Mouse (Mus musculus) adrenal gland, adult 8-10 months (tissue): Measurements from ENCODE around the gene Ass1. TPM values are rescaled to one million over a fixed set of nuclear protein-coding genes. Genes with fewer than 3 reads are reported as not detected.
"Not testable (repeated sequence)": the region's sequence is repeated elsewhere in the genome, so short reads cannot be mapped to it uniquely, and the experiment has no call there.

ENCODE experiments used
- DNase-seq: peaks from one replicate; pipeline ENCODE4 v3.0.0; 2022
- total RNA-seq, 4 experiments: library from RNA; stranded (reverse); gene quantifications; 2 replicates each; pipeline ENCODE4 v1.2.4; 2022

The Ass1 gene
- total RNA-seq, 4 experiments from 2014 or later = 23.3 to 46.1 (median 34.9) TPM

GRCm38 (mm10) chr2:31541581-31541980, 71.6 kb downstream of the Ass1 start:
- DNase-seq = no peak

- no peak for DNase-seq
Observed at GRCm38 (mm10) chr2:31547726-31548125, 77.7 kb downstream of the Ass1 start.

- no peak for DNase-seq
Observed at GRCm38 (mm10) chr2:31550503-31550902, 80.5 kb downstream of the Ass1 start.

- DNase-seq = not testable (repeated sequence)
Observed at GRCm38 (mm10) chr2:31551351-31551750, 81.3 kb downstream of the Ass1 start.

DNA sequence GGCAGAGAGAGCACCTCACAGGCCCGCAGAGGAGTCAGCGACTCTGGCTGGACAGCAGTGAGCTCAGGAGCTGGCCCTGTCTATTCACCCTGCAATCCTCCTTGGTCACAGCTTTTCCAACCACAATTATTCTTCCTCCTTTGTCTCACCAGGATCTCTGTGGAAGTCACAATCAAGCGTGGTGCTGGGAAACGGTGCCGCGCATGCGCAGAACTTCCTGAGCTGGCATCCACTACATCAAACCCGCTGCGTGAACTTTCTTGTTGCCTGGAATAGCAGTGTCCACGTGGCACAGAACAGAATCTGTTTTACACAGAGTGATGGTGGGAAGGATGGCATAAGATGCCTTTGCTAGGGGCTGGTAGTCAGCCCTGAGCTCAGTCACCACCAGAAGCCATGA, 82.0 kb downstream of the Ass1 start:
- DNase-seq = no peak

- DNase-seq = no peak
Observed at GRCm38 (mm10) chr2:31554619-31555018, 84.6 kb downstream of the Ass1 start.

Other genes with a start within 250 kb of the Ass1 start
- gene Ncs1, start 224.4 kb upstream of the Ass1 start, total RNA-seq = 10 to 100 TPM in 2 of 4 experiments, 1 to 10 TPM in 2; 4.4 to 11.0 (median 7.7) TPM
- gene Hmcn2, start 155.8 kb upstream of the Ass1 start, total RNA-seq = 1 to 10 TPM in 3 of 4 experiments, under 1 TPM in 1; 0.84 to 2.5 (median 1.4) TPM
- 10 to 100 TPM; 44.9 to 87.5 (median 62.4) TPM for gene Fubp3, start 102.4 kb downstream of the Ass1 start, total RNA-seq
- under 1 TPM in 1 of 4 experiments, not detected in 3; 0.22 TPM for gene Prdm12, start 169.8 kb downstream of the Ass1 start, total RNA-seq
- gene Exosc2, start 200.5 kb downstream of the Ass1 start, total RNA-seq = 10 to 100 TPM; 22.2 to 31.0 (median 28.4) TPM
- gene Abl1, start 218.2 kb downstream of the Ass1 start, total RNA-seq = 100 to 1,000 TPM in 1 of 4 experiments, 10 to 100 TPM in 3; 80.1 to 111 (median 87.9) TPM